Comparison of ENCODE assay signal across 8 mouse cellular contexts in the genomic region with DNA sequence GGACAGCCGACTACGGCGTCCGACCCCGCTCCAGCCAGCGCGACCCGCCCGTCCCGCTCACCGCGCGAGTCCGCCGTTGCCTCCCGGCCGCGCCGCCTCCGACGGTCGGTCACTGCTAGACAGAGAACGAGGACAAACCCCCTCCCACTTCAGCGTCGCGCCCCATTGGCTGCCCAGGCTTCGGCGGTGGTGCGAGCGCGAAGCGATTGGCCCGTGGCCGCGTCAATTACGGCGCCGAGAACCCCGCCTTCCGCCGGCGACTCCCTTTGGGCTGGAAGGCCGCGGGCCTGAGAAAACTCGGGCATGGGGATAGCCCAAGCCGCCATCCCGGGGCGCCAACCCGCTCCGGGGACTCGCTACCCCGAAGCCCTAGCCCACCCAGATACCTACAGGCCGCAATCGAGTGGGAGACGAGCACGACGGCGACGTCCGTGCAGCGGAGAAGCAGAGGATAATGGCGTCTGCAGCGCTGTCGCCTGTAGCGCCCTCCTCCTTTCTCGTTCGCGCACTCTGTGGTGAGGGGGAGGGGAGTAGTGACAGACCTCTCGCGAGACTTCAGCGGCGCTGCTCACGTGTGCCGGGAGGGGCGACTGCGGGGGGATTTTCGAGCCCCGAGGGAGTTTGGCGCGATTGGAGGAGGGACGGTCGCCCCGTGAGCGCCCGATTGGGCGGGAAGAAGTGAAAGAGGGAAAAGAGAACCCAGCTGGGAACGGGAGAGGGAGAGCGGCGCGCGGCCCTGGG. TPM values are rescaled to one million over a fixed set of nuclear protein-coding genes. Genes with fewer than 3 reads are reported as not detected.
DNase-seq lines count a peak whose midpoint lies in the region; ATAC-seq lines count a peak whose summit lies in the region.

A gene (plus strand): TSS at position 246 of the 741 bp plus-strand sequence.

- peak; percentile 89 for ATAC-seq in common myeloid progenitor, adult 5-6 weeks (replicated peaks; ENCODE audit: low read depth, poor library complexity, severe bottlenecking)
- ATAC-seq in megakaryocyte progenitor cell, adult 5-6 weeks (replicated peaks; ENCODE audit: poor library complexity), result peak; percentile 82

- peak; percentile 98 for DNase-seq in ZHBTc4 (ENCODE audit: low read depth, low spot score)
- DNase-seq in gastrocnemius, adult 8-10 months (ENCODE audit: low spot score in 2 of 2), result peak; percentile 92 to 95
- peak; percentile 99 for DNase-seq in hindlimb bud, embryonic 11.5 days (ENCODE audit: extremely low spot score, low read depth, low spot score)
- DNase-seq in left cerebral cortex, adult 9 months (ENCODE audit: low spot score in 2 of 2), result peak; percentile 94 to 97
- DNase-seq in right cerebral cortex, postnatal 14 days, result peak; percentile 97
- DNase-seq in urinary bladder, postnatal 36 days (ENCODE audit: low spot score in 2 of 2), result peak; percentile 97

RNA-seq across cellular contexts. Expression of the gene that starts here (rescaled TPM):
- total RNA-seq in common myeloid progenitor, adult 5-6 weeks (2017), result 22.6 and 31.9 TPM in 2 replicates
- total RNA-seq in gastrocnemius, adult 8-10 months (2022), result 1 to 10 TPM; 5.7 to 7.8 (median 6.4) TPM
- 38.1 and 39.8 TPM in 2 replicates for total RNA-seq in megakaryocyte progenitor cell, adult 5-6 weeks (2015)
- total RNA-seq in megakaryocyte progenitor cell, adult 5-6 weeks (2017), result 17.7 and 27.0 TPM in 2 replicates

Comparison
In these comparisons a context has a peak if more than half of its experiments do, and no peak if none do; other contexts are left out.
1. Peak in every context shown above with its lines: DNase-seq and ATAC-seq.